Mouse (Mus musculus) lung, postnatal 0 days (tissue): ENCODE results near the gene Dclk3.

Source experiments
- CTCF ChIP-seq: IDR thresholded peaks from 2 replicates; pipeline ENCODE4 v1.5.1; 2016; ENCODE audit warnings: antibody characterized with exemption, mild to moderate bottlenecking
- EP300 ChIP-seq: IDR thresholded peaks from 2 replicates; pipeline ENCODE4 v1.6.1; 2016; ENCODE audit warnings: antibody characterized with exemption, mild to moderate bottlenecking, control low read depth

DNA sequence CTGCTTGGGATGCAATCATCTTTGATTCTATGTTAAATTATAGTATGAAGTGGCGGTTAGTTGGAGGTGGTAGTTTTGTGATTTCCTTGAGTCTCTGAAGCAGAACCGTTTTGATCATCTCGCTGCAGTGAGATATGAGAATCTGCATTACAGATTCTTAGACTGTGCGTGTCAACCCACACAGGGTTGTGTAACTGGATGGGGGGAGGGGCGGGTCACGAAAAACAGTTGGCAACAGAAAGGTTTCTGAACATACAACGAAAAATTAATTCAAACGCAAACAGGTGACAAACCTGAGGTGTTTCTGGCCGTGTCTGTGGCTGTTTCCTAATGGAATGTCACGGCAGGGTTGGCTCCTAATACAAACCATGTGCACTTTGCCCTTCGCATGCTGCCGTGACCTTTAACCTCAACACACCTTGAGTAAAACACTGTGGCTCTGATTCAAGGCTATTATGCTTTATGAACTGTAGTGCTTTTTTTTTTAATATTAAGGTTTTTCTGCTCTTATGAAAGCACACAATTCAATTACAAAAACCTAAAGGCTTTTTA is 12.0 kb downstream of the Dclk3 start:
- TF ChIP-seq CTCF (no peak), EP300 (no peak)
